ENCODE assay signal across 20 mouse cellular contexts in the genomic region with DNA sequence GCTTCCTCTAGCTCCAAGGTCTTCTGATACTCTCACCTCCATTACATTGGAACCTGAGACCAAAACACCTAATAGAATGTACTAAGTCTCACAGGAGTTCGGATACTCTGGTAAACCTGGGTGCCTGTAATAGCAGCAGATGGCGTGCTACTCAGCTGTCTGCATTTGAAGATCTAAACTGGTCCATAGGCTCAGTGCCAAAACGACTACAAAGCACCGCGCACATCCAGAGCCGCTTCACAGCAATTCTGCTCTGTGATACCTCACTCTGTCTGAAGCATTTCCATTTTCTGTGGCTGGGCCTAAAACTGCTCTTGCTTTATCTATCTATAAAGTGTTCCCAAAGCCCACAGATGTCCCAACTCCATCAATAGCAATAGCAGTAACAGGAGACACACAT. TPM values are rescaled to one million over a fixed set of nuclear protein-coding genes. Genes with fewer than 3 reads are reported as not detected.
DNase-seq lines count a peak whose midpoint lies in the region; ATAC-seq and TF ChIP-seq lines count a peak whose summit lies in the region.
"Had no signal": no experiment of that assay in that cellular context is flagged by ENCODE, and none has a peak within 500 bp of the region (broad histone marks: within the 10 kb centered on the region; RNA-seq: fewer than 3 reads in every experiment).

No protein-coding gene starts in this region.

- peak; percentile 11 to 25 for DNase-seq in cerebellum, postnatal 14 days
- DNase-seq in cerebellum, postnatal 36 days = no peak
- DNase-seq in lung, embryonic 14.5 days = peak; percentile 37
- DNase-seq in lung, adult 2 months = no peak
- DNase-seq in left cerebral cortex, adult 2 months (ENCODE audit: extremely low spot score in 1 of 2, low spot score in 2 of 2) = peak; percentile 32 to 49
- DNase-seq in right cerebral cortex, postnatal 25 days = peak; percentile 48
- no peak for DNase-seq in cerebellum, adult 18-20 months
- DNase-seq in thymus, postnatal 10 days (ENCODE audit: low spot score in 2 of 2) = no peak
- DNase-seq: adrenal gland, postnatal 36 days; heart, adult 2 months; kidney, adult 11 months; kidney, postnatal 14 days had no signal

- no peak for TF ChIP-seq POLR2A in lung, adult 2 months (IDR thresholded peaks at IDR 0.05; ENCODE audit: borderline replicate concordance, extremely low read depth, low read depth, low read length)

- no peak overlapping the region for H3K27ac ChIP-seq in lung, embryonic 14.5 days (ENCODE audit: low read depth)
- H3K27ac ChIP-seq in left cerebral cortex, adult 2 months = no peak overlapping the region
- H3K27ac ChIP-seq: embryonic facial prominence, embryonic 15.5 days; heart, adult 2 months; hindbrain, embryonic 15.5 days; liver, embryonic 12.5 days had no signal

- 80% methylated on average over 6 of the region's 6 CpGs for WGBS in lung, embryonic 14.5 days
- WGBS in lung, adult 2 months = 82% methylated on average over 6 of the region's 6 CpGs

- ATAC-seq in lung, embryonic 14.5 days (ENCODE audit: insufficient read depth) = no peak
- ATAC-seq: liver, embryonic 12.5 days; lung, postnatal 0 days; midbrain, embryonic 16.5 days had no signal

- H3K36me3 ChIP-seq in lung, embryonic 14.5 days (ENCODE audit: insufficient read depth) = no peaks in the 10 kb centered on the region
- H3K36me3 ChIP-seq: embryonic facial prominence, embryonic 15.5 days; hindbrain, embryonic 15.5 days; liver, embryonic 12.5 days had no signal

- no peaks in the 10 kb centered on the region for H3K27me3 ChIP-seq in lung, embryonic 14.5 days (ENCODE audit: insufficient read depth, low read length)
- H3K27me3 ChIP-seq: CH12.LX; embryonic facial prominence, embryonic 15.5 days; hindbrain, embryonic 15.5 days; liver, embryonic 12.5 days had no signal

- no peak overlapping the region for H3K4me2 ChIP-seq in lung, embryonic 14.5 days
- H3K4me2 ChIP-seq: embryonic facial prominence, embryonic 15.5 days; hindbrain, embryonic 15.5 days; liver, embryonic 12.5 days had no signal

- H3K9me3 ChIP-seq in lung, embryonic 14.5 days (ENCODE audit: low read depth, low read length) = no peaks in the 10 kb centered on the region
- H3K9me3 ChIP-seq: embryonic facial prominence, embryonic 15.5 days; hindbrain, embryonic 15.5 days; liver, embryonic 12.5 days had no signal

- no peak overlapping the region for H3K9ac ChIP-seq in lung, embryonic 14.5 days
- H3K9ac ChIP-seq: embryonic facial prominence, embryonic 15.5 days; hindbrain, embryonic 15.5 days; liver, embryonic 12.5 days had no signal

- no peak for TF ChIP-seq CTCF in lung, embryonic 14.5 days (IDR thresholded peaks at IDR 0.05; ENCODE audit: low read depth)
- no peak for TF ChIP-seq CTCF in lung, adult 2 months (IDR thresholded peaks at IDR 0.05; ENCODE audit: insufficient read depth, low read length)
- peak; percentile 12 for TF ChIP-seq CTCF in left cerebral cortex, adult 2 months (IDR thresholded peaks at IDR 0.05)

- H3K4me1 ChIP-seq in lung, embryonic 14.5 days (ENCODE audit: insufficient read depth) = no peaks in the 10 kb centered on the region
- no peaks in the 10 kb centered on the region for H3K4me1 ChIP-seq in lung, adult 2 months (ENCODE audit: control insufficient read depth, insufficient read depth, low read length)
- H3K4me1 ChIP-seq: hindbrain, embryonic 15.5 days; liver, embryonic 12.5 days had no signal

- no peak overlapping the region for H3K4me3 ChIP-seq in lung, embryonic 14.5 days (ENCODE audit: low read depth, low read length)
- H3K4me3 ChIP-seq in lung, adult 2 months (replicated peaks; ENCODE audit: extremely low read depth, low read depth, low read length) = no peak overlapping the region
- no peak overlapping the region for H3K4me3 ChIP-seq in left cerebral cortex, adult 2 months
- H3K4me3 ChIP-seq: embryonic facial prominence, embryonic 15.5 days; heart, adult 2 months; hindbrain, embryonic 15.5 days; liver, embryonic 12.5 days had no signal

- intact Hi-C loops in left cerebral cortex, adult 2 months (cut with DNase I) = no loop called here

RNA-seq across cellular contexts. Expression of gene Prkg2, which starts 17.4 kb away (rescaled TPM):
- polyA plus RNA-seq in lung, embryonic 14.5 days (2014; fragmentation: Nextera tagmentation; extraction: Ambion mirVana) = 2.0 and 2.8 TPM in 2 replicates
- 3.5 and 5.5 TPM in 2 replicates for polyA plus RNA-seq in lung, adult 2 months (2012; rRNA removed)
- 10 to 100 TPM; 14.7 to 15.5 TPM for total RNA-seq in left cerebral cortex, adult 2 months (2021)
- total RNA-seq: CH12.LX; megakaryocyte, adult 5-6 weeks had no signal
- polyA plus RNA-seq: testis, adult 2 months had no signal

Comparison
In these comparisons a context has a peak if more than half of its experiments do, and no peak if none do; other contexts are left out.
1. DNase-seq: peak in cerebellum, postnatal 14 days (2 of 2), lung, embryonic 14.5 days (single experiment), left cerebral cortex, adult 2 months (2 of 2) and right cerebral cortex, postnatal 25 days (single experiment); none in cerebellum, postnatal 36 days (0 of 2), lung, adult 2 months (single experiment), cerebellum, adult 18-20 months (0 of 2) and thymus, postnatal 10 days (0 of 2).